Mouse (Mus musculus): ENCODE results near the gene Pabpn1l.

DNA sequence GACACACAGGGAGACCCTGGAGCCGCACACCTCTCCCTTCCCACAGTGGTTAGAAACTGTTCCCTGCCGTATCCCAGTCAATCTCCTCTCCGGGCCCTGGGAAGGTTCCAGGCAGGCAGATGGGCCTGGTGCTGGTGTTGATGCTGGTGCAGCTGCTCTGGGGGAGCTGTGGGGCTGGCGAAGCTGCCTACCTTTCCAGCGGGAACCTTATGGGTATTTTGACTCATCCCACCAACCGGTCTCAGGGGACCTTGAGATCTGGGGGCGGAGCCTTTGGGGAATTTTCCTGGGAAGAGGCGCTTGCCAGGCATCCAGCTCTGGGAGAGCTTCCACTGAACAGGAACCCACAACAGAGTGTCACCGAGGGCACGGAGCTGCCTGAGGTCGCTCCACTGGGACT, 45.3 kb upstream of the Pabpn1l start:
- TF ChIP-seq CTCF (IDR thresholded peaks at IDR 0.05; ENCODE audit: low read depth, low read length) (no peak), GATA1 (IDR thresholded peaks at IDR 0.05; ENCODE audit: borderline replicate concordance, low read length) (no peak)
